Mouse (Mus musculus): ENCODE measurements around the gene Tspan11.

- TF ChIP-seq CTCF (conservative IDR thresholded peaks at IDR 0.05; ENCODE audit: low read length) (no peak), POU5F1 (IDR thresholded peaks at IDR 0.05; ENCODE audit: borderline replicate concordance, low read length) (no peak), NANOG (IDR thresholded peaks at IDR 0.05; ENCODE audit: borderline replicate concordance, low read length) (no peak)
Measured at GRCm38 (mm10) chr6:127854688-127855013, 32.7 kb upstream of the Tspan11 start.

Measured in E14TG2a.4 (cell line).